Mouse (Mus musculus) embryonic facial prominence, embryonic 15.5 days (tissue): ENCODE measurements around the gene Lmna. TPM values are rescaled to one million over a fixed set of nuclear protein-coding genes. Genes with fewer than 3 reads are reported as not detected.

Experiments used
- ATAC-seq: fragments of 200-750 bp; cut with Nextera tagmentation; 2 replicates; pipeline ENCODE4 v1.8.0; 2017; ENCODE audit warnings: low read depth, moderate TSS enrichment; ENCODE audit not compliant: insufficient number of reproducible peaks, low FRiP score, low TSS enrichment
- H3K27ac ChIP-seq: fragments of 300-500 bp; sonication (generic); replicated peaks from 2 replicates; pipeline ENCODE4 v1.5.1; 2015; ENCODE audit warnings: mild to moderate bottlenecking, inconsistent platforms
- H3K27me3 ChIP-seq: fragments of 300-500 bp; sonication (generic); 2 replicates; pipeline ENCODE4 v1.6.1; 2015; ENCODE audit warnings: inconsistent platforms
- H3K36me3 ChIP-seq: fragments of 300-500 bp; sonication (generic); 2 replicates; pipeline ENCODE4 v1.6.1; 2015; ENCODE audit warnings: mild to moderate bottlenecking, inconsistent platforms
- H3K4me1 ChIP-seq: fragments of 300-500 bp; sonication (generic); 2 replicates; pipeline ENCODE4 v1.6.1; 2015; ENCODE audit warnings: inconsistent platforms
- H3K4me2 ChIP-seq: fragments of 300-500 bp; sonication (generic); replicated peaks from 2 replicates; pipeline ENCODE4 v1.6.1; 2015; ENCODE audit warnings: mild to moderate bottlenecking, inconsistent platforms
- H3K4me3 ChIP-seq: fragments of 300-500 bp; sonication (generic); replicated peaks from 2 replicates; pipeline ENCODE4 v1.5.1; 2015; ENCODE audit warnings: mild to moderate bottlenecking, inconsistent platforms
- H3K9ac ChIP-seq: fragments of 300-500 bp; sonication (generic); 2 replicates; pipeline ENCODE4 v1.6.1; 2015; ENCODE audit warnings: inconsistent platforms
- H3K9me3 ChIP-seq: fragments of 300-500 bp; sonication (generic); replicated peaks from 2 replicates; pipeline ENCODE4 v1.6.1; 2016; ENCODE audit warnings: inconsistent platforms
- WGBS: fragments of 180-500 bp; shearing (Covaris S2); methylation state at CpG from one replicate; pipeline ENCODE4 v1.1.7; 2015; 5-methylcytosine and 5-hydroxymethylcytosine counted together
- microRNA counts: library from miRNA; unstranded; fragments of <30 nt; microRNA quantifications from one replicate; lab custom pipeline; 2016
- microRNA-seq: library from miRNA; unstranded; fragments of <30 nt; microRNA quantifications from one replicate; pipeline ENCODE4, GENCODE M21; 2016; ENCODE audit warnings: borderline number of aligned reads
- polyA plus RNA-seq: library from polyadenylated mRNA; unstranded; fragments of >200 nt; fragmentation: Nextera tagmentation; extraction: Ambion mirVana; gene quantifications from 2 replicates; pipeline ENCODE4 v1.2.1, GENCODE M21; 2015

The Lmna gene
- polyA plus RNA-seq, 1 experiment from 2014 or later = 625 TPM

GRCm38 (mm10) chr3:88439582-88439981, 70.2 kb downstream of the Lmna start:
- Histone ChIP-seq H3K4me2 (no peak overlapping the region), H3K9me3 (no peaks in the 10 kb centered on the region), H3K4me1 (peaks cover 20% of the 10 kb centered on the region; the same call in 1 of the 2 replicates), H3K4me3 (no peak overlapping the region), H3K9ac (no peak overlapping the region), H3K27me3 (no peaks in the 10 kb centered on the region), H3K36me3 (no peaks in the 10 kb centered on the region), H3K27ac (no peak overlapping the region)
- WGBS = 64% methylated on average over 4 of the region's 4 CpGs
- ATAC-seq = no peak

GRCm38 (mm10) chr3:88437454-88437853, 72.3 kb downstream of the Lmna start:
- H3K36me3 ChIP-seq = no peaks in the 10 kb centered on the region
- no peak overlapping the region for H3K4me3 ChIP-seq
- no peaks in the 10 kb centered on the region for H3K27me3 ChIP-seq
- ATAC-seq = no peak
- 75% methylated on average over 10 of the region's 10 CpGs for WGBS
- H3K27ac ChIP-seq = no peak overlapping the region
- no peak overlapping the region for H3K9ac ChIP-seq
- H3K4me1 ChIP-seq = peaks cover 20% of the 10 kb centered on the region; the same call in 1 of the 2 replicates
- no peaks in the 10 kb centered on the region for H3K9me3 ChIP-seq
- H3K4me2 ChIP-seq = no peak overlapping the region

- H3K9me3 ChIP-seq = no peaks in the 10 kb centered on the region
- no peak overlapping the region for H3K27ac ChIP-seq
- no peaks in the 10 kb centered on the region for H3K36me3 ChIP-seq
- WGBS = 16% methylated on average over 29 of the region's 29 CpGs
- peak; percentile 84 for ATAC-seq
- H3K4me2 ChIP-seq = peak overlapping the region; percentile 42
- peak overlapping the region; percentile 30 for H3K4me3 ChIP-seq
- no peaks in the 10 kb centered on the region for H3K27me3 ChIP-seq
- peaks cover 20% of the 10 kb centered on the region; the same call in 1 of the 2 replicates for H3K4me1 ChIP-seq
- H3K9ac ChIP-seq = no peak overlapping the region
These were observed 73.2 kb downstream of the Lmna start for GRCm38 (mm10) chr3:88436395-88437201.

- WGBS = 48% methylated on average over 10 of the region's 10 CpGs
- Histone ChIP-seq H3K27ac (no peak overlapping the region), H3K4me1 (peaks cover 14% of the 10 kb centered on the region; the same call in 1 of the 2 replicates), H3K36me3 (no peaks in the 10 kb centered on the region), H3K4me3 (no peak overlapping the region), H3K27me3 (no peaks in the 10 kb centered on the region), H3K9ac (no peak overlapping the region), H3K9me3 (no peaks in the 10 kb centered on the region), H3K4me2 (no peak overlapping the region)
- no peak for ATAC-seq
These were observed 74.2 kb downstream of the Lmna start for GRCm38 (mm10) chr3:88435515-88435914.

MicroRNA genes within 50 kb of the gene (microRNA counts, 519-probe panel; counts per million panel counts)
- microRNA mmu-miR-1905 (lab: Ali Mortazavi, UCI) = not detected

Small RNA genes lying within 50 kb of the gene (microRNA-seq; reads per million reads assigned to microRNA genes)
- gene Mir1905 (not detected), gene Mir7011 (not detected)

Other genes starting within 250 kb of the Lmna start
- gene Gm38392, start 222.7 kb downstream of the Lmna start, polyA plus RNA-seq = 0.60 and 2.2 TPM in 2 replicates
- 14.3 and 16.3 TPM in 2 replicates for gene Tsacc, start 213.0 kb downstream of the Lmna start, polyA plus RNA-seq
- 443 TPM in 2 replicates for gene Cct3, start 212.8 kb downstream of the Lmna start, polyA plus RNA-seq
- gene Glmp, start 184.9 kb downstream of the Lmna start, polyA plus RNA-seq = 212 and 214 TPM in 2 replicates
- 26.0 and 27.1 TPM in 2 replicates for gene Tmem79, start 173.8 kb downstream of the Lmna start, polyA plus RNA-seq
- gene Smg5, start 173.7 kb downstream of the Lmna start, polyA plus RNA-seq = 41.8 and 48.6 TPM in 2 replicates
- gene Paqr6, start 145.4 kb downstream of the Lmna start, polyA plus RNA-seq = 8.3 and 10.1 TPM in 2 replicates
- gene Bglap3, start 137.2 kb downstream of the Lmna start, polyA plus RNA-seq = 19.8 and 20.4 TPM in 2 replicates
- gene Bglap2, start 131.3 kb downstream of the Lmna start, polyA plus RNA-seq = 13.8 and 15.5 TPM in 2 replicates
- gene Bglap, start 125.5 kb downstream of the Lmna start, polyA plus RNA-seq = 18.4 and 35.5 TPM in 2 replicates
- gene Pmf1, start 99.6 kb downstream of the Lmna start, polyA plus RNA-seq = 96.0 and 108 TPM in 2 replicates
- 16.3 and 17.9 TPM in 2 replicates for gene Slc25a44, start 84.8 kb downstream of the Lmna start, polyA plus RNA-seq
- 18.5 and 21.9 TPM in 2 replicates for gene Sema4a, start 48.8 kb downstream of the Lmna start, polyA plus RNA-seq
- 22.5 and 22.8 TPM in 2 replicates for gene Mex3a, start 22.4 kb upstream of the Lmna start, polyA plus RNA-seq
- gene Rab25, start 38.3 kb upstream of the Lmna start, polyA plus RNA-seq = 96.3 and 107 TPM in 2 replicates
- 183 and 199 TPM in 2 replicates for gene Lamtor2, start 43.1 kb upstream of the Lmna start, polyA plus RNA-seq
- 44.4 and 47.6 TPM in 2 replicates for gene Ubqln4, start 43.8 kb upstream of the Lmna start, polyA plus RNA-seq
- gene Ssr2, start 65.9 kb upstream of the Lmna start, polyA plus RNA-seq = 339 and 341 TPM in 2 replicates
- gene Arhgef2, start 96.0 kb upstream of the Lmna start, polyA plus RNA-seq = 96.6 and 97.9 TPM in 2 replicates
- not detected in 2 replicates for gene Rxfp4, start 143.2 kb upstream of the Lmna start, polyA plus RNA-seq
- gene Khdc4, start 175.8 kb upstream of the Lmna start, polyA plus RNA-seq = 78.6 and 91.4 TPM in 2 replicates
- 68.3 and 71.6 TPM in 2 replicates for gene Rit1, start 206.9 kb upstream of the Lmna start, polyA plus RNA-seq